Mouse (Mus musculus): Measurements from ENCODE around the gene Syt8. TPM values are rescaled to one million over a fixed set of nuclear protein-coding genes. Genes with fewer than 3 reads are reported as not detected.

Gene Syt8
- polyA plus RNA-seq (2015; fragmentation: Nextera tagmentation; extraction: Ambion mirVana) = 0.48 and 1.7 TPM in 2 replicates

- WGBS = 74% methylated on average over 10 of the region's 10 CpGs
These were observed at the start of gene Syt8 for GRCm38 (mm10) chr7:142434137-142434865. Gene Syt8 (plus strand): TSS chr7:142434850.

GRCm38 (mm10) chr7:142385742-142386403 lies 48.8 kb upstream of the Syt8 start:
- H3K9me3 ChIP-seq (replicated peaks) = no peaks in the 10 kb centered on the region
- H3K4me2 ChIP-seq = peak overlapping the region; percentile 91
- H3K27ac ChIP-seq = peak overlapping the region; percentile 82
- WGBS = 78% methylated on average over 3 of the region's 3 CpGs
- H3K36me3 ChIP-seq = peaks cover 45% of the 10 kb centered on the region
- ATAC-seq (replicated peaks; ENCODE audit: insufficient number of reproducible peaks, insufficient read depth, low FRiP score, low read depth) = no peak
- H3K4me1 ChIP-seq (replicated peaks) = peaks cover 23% of the 10 kb centered on the region
- peak overlapping the region; percentile 70 for H3K4me3 ChIP-seq
- H3K27me3 ChIP-seq = no peaks in the 10 kb centered on the region
- peak overlapping the region; percentile 77 for H3K9ac ChIP-seq

More at GRCm38 (mm10) chr7:142434137-142434865, at the start of gene Syt8:
- H3K4me3 ChIP-seq = no peak within 1 kb of the TSS
- H3K27me3 ChIP-seq = no peaks in the 10 kb centered on the region
- no peaks in the 10 kb centered on the region for H3K9me3 ChIP-seq (replicated peaks)
- ATAC-seq (replicated peaks; ENCODE audit: insufficient number of reproducible peaks, insufficient read depth, low FRiP score, low read depth) = no peak
- H3K4me2 ChIP-seq = no peak within 1 kb of the TSS
- H3K36me3 ChIP-seq = no peaks in the 10 kb centered on the region
- peak within 1 kb of the TSS; percentile 56 for H3K27ac ChIP-seq
- H3K4me1 ChIP-seq (replicated peaks) = peaks cover 41% of the 10 kb centered on the region
- no peak within 1 kb of the TSS for H3K9ac ChIP-seq

- Histone ChIP-seq H3K4me1 (replicated peaks) (peaks cover 23% of the 10 kb centered on the region), H3K9ac (peak overlapping the region; percentile 77), H3K27ac (peak overlapping the region; percentile 82), H3K27me3 (no peaks in the 10 kb centered on the region), H3K4me2 (peak overlapping the region; percentile 91), H3K4me3 (peak overlapping the region; percentile 70), H3K9me3 (replicated peaks) (no peaks in the 10 kb centered on the region), H3K36me3 (peaks cover 37% of the 10 kb centered on the region)
- no peak for ATAC-seq (replicated peaks; ENCODE audit: insufficient number of reproducible peaks, insufficient read depth, low FRiP score, low read depth)
- 44% methylated on average over 6 of the region's 6 CpGs for WGBS
These were observed 47.9 kb upstream of the Syt8 start for GRCm38 (mm10) chr7:142386621-142387201.

- Histone ChIP-seq H3K27me3 (no peaks in the 10 kb centered on the region), H3K36me3 (peaks cover 28% of the 10 kb centered on the region), H3K27ac (peak within 1 kb of the TSS; percentile 82), H3K4me1 (replicated peaks) (peaks cover 23% of the 10 kb centered on the region), H3K9me3 (replicated peaks) (no peaks in the 10 kb centered on the region), H3K4me3 (peak within 1 kb of the TSS; percentile 70), H3K9ac (peak within 1 kb of the TSS; percentile 77), H3K4me2 (peak within 1 kb of the TSS; percentile 91)
- peak; percentile 95 for ATAC-seq (replicated peaks; ENCODE audit: insufficient number of reproducible peaks, insufficient read depth, low FRiP score, low read depth)
- WGBS = under 1% methylated on average over 55 of the region's 55 CpGs
These were observed 47.1 kb upstream of the Syt8 start, which contains the start of gene Ctsd for GRCm38 (mm10) chr7:142387419-142388148. Gene Ctsd (minus strand): TSS chr7:142388038.

- Histone ChIP-seq H3K36me3 (peaks cover 22% of the 10 kb centered on the region), H3K4me1 (replicated peaks) (peaks cover 23% of the 10 kb centered on the region), H3K9me3 (replicated peaks) (no peaks in the 10 kb centered on the region), H3K9ac (no peak overlapping the region), H3K27me3 (no peaks in the 10 kb centered on the region), H3K27ac (peak overlapping the region; percentile 82), H3K4me2 (peak overlapping the region; percentile 91), H3K4me3 (peak overlapping the region; percentile 70)
- 97% methylated on average over 1 of the region's 1 CpGs for WGBS
- ATAC-seq (replicated peaks; ENCODE audit: insufficient number of reproducible peaks, insufficient read depth, low FRiP score, low read depth) = no peak
These were observed 46.5 kb upstream of the Syt8 start for GRCm38 (mm10) chr7:142388198-142388597.

- no peak overlapping the region for H3K27ac ChIP-seq
- H3K9ac ChIP-seq = no peak overlapping the region
- ATAC-seq (replicated peaks; ENCODE audit: insufficient number of reproducible peaks, insufficient read depth, low FRiP score, low read depth) = no peak
- no peaks in the 10 kb centered on the region for H3K9me3 ChIP-seq (replicated peaks)
- H3K4me2 ChIP-seq = no peak overlapping the region
- H3K36me3 ChIP-seq = peaks cover 17% of the 10 kb centered on the region
- H3K27me3 ChIP-seq = no peaks in the 10 kb centered on the region
- H3K4me1 ChIP-seq (replicated peaks) = peaks cover 23% of the 10 kb centered on the region
- 97% methylated on average over 2 of the region's 2 CpGs for WGBS
- H3K4me3 ChIP-seq = no peak overlapping the region
These were observed 45.9 kb upstream of the Syt8 start for GRCm38 (mm10) chr7:142388740-142389139.

- Histone ChIP-seq H3K27ac (no peak overlapping the region), H3K4me1 (replicated peaks) (peaks cover 17% of the 10 kb centered on the region), H3K27me3 (no peaks in the 10 kb centered on the region), H3K9ac (no peak overlapping the region), H3K4me2 (no peak overlapping the region), H3K36me3 (peaks cover 4% of the 10 kb centered on the region), H3K9me3 (replicated peaks) (no peaks in the 10 kb centered on the region), H3K4me3 (no peak overlapping the region)
- no peak for ATAC-seq (replicated peaks; ENCODE audit: insufficient number of reproducible peaks, insufficient read depth, low FRiP score, low read depth)
- 76% methylated on average over 3 of the region's 3 CpGs for WGBS
These were observed 44.5 kb upstream of the Syt8 start for GRCm38 (mm10) chr7:142389961-142390650.

- no peak overlapping the region for H3K27ac ChIP-seq
- no peaks in the 10 kb centered on the region for H3K36me3 ChIP-seq
- H3K9me3 ChIP-seq (replicated peaks) = no peaks in the 10 kb centered on the region
- no peak overlapping the region for H3K4me2 ChIP-seq
- H3K9ac ChIP-seq = no peak overlapping the region
- no peak for ATAC-seq (replicated peaks; ENCODE audit: insufficient number of reproducible peaks, insufficient read depth, low FRiP score, low read depth)
- no peak overlapping the region for H3K4me3 ChIP-seq
- H3K4me1 ChIP-seq (replicated peaks) = peaks cover 10% of the 10 kb centered on the region
- 64% methylated on average over 3 of the region's 3 CpGs for WGBS
- no peaks in the 10 kb centered on the region for H3K27me3 ChIP-seq
These were observed 43.5 kb upstream of the Syt8 start for GRCm38 (mm10) chr7:142391108-142391507.

- no peaks in the 10 kb centered on the region for H3K36me3 ChIP-seq
- no peak overlapping the region for H3K9ac ChIP-seq
- 69% methylated on average over 4 of the region's 4 CpGs for WGBS
- no peak overlapping the region for H3K4me3 ChIP-seq
- H3K4me1 ChIP-seq (replicated peaks) = peaks cover 5% of the 10 kb centered on the region
- H3K9me3 ChIP-seq (replicated peaks) = no peaks in the 10 kb centered on the region
- no peaks in the 10 kb centered on the region for H3K27me3 ChIP-seq
- no peak for ATAC-seq (replicated peaks; ENCODE audit: insufficient number of reproducible peaks, insufficient read depth, low FRiP score, low read depth)
- no peak overlapping the region for H3K27ac ChIP-seq
- H3K4me2 ChIP-seq = no peak overlapping the region
These were observed 43.0 kb upstream of the Syt8 start for GRCm38 (mm10) chr7:142391609-142392008.

- H3K4me2 ChIP-seq = no peak overlapping the region
- WGBS = 22% methylated on average over 4 of the region's 4 CpGs
- no peak overlapping the region for H3K9ac ChIP-seq
- no peak overlapping the region for H3K27ac ChIP-seq
- no peaks in the 10 kb centered on the region for H3K9me3 ChIP-seq (replicated peaks)
- H3K4me3 ChIP-seq = no peak overlapping the region
- no peak; the same call in 1 of the 2 replicates for ATAC-seq (replicated peaks; ENCODE audit: insufficient number of reproducible peaks, insufficient read depth, low FRiP score, low read depth)
- peaks cover 3% of the 10 kb centered on the region; the same call in 1 of the 2 replicates for H3K4me1 ChIP-seq (replicated peaks)
- no peaks in the 10 kb centered on the region for H3K27me3 ChIP-seq
- H3K36me3 ChIP-seq = no peaks in the 10 kb centered on the region
These were observed 41.5 kb upstream of the Syt8 start for GRCm38 (mm10) chr7:142393191-142393590.
